Mouse (Mus musculus) layer of hippocampus, adult 9-11 months (tissue): ENCODE data around the gene Grasp.

ENCODE experiments used
- DNase-seq: peaks from one replicate; pipeline ENCODE4 v3.0.0; 2022

Grasp gene

GRCm38 (mm10) chr15:101224006-101224906, at the start of gene Grasp:
Gene Grasp (plus strand): TSS chr15:101224188.
- peak; percentile 93 for DNase-seq

GRCm38 (mm10) chr15:101174294-101175130, 49.5 kb upstream of the Grasp start:
- DNase-seq = no peak

GRCm38 (mm10) chr15:101175131-101175460, 48.9 kb upstream of the Grasp start:
- DNase-seq = no peak

DNA sequence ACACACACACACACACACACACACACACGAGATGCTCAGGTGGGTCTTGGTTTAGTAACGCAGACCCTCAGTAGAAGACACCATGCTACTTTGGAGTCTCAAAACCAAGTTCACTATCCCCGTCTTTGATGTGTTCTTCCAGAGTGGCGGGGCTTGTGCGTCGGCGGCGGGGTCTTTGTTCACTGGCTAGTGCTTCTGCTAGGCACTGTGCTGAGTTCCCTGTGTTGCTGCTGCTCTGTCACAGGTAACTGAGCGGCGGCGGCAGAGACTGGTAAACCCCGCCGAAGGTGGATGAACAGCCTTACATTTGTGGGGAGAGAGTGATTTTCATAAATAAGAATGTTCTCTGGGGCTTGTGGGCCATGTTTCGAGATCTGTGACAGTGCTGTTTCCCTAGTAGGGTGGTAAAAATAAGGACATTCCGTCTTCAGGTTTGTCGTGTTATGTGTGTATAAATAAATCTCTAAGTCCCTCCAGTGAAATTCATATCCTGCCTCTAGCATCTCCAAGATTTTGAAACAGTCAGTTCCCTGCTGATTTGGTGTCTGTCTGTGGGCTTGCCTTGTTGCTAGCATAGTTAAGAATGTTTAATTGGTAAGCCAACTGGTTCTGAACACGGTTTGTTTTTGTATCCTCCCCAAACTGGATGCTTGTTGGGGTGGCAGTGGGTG, 48.2 kb upstream of the Grasp start:
- DNase-seq = no peak

GRCm38 (mm10) chr15:101176284-101176680, 47.7 kb upstream of the Grasp start:
- DNase-seq = no peak

DNA sequence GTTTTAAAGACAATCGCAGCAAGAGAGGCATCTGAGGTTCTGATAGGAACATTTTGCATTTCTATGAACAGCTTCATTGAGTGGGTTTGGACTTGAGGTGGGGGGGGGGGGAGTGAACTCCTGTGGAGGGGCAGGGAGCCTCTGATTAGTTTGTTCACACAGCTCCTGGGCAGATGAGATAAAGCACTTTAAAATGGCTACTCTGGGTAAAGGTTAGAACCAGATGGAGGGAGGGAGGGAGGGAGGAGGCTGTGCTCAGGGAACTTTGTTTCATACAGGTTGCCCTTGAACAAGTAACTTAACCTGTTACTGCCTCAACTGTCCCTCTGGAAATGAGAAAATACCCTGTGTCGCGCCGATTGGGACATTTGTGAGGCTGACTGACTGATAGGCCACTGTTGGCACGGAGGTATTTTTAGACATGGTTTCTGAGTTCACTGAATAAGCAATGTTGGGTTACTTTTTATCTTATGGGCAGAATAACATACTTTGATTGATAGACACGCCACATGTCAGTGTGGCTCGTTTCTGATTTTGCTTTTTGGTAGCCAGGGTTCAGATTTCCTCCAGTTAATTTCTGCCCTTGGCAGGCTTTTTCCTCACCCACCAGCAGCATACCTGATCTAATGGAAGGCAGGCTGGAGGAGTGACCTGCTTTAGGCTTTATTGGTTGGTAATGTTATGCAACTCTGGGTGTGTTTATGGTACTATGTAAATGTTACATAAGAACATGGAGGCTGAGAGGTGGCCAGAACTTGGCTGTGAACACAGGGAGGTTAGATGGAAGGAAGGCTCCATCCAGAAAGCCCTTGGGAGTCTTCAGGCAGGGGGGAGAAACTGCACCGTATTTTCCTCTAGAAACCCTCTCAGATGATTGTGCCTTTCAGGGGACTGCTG, 46.9 kb upstream of the Grasp start:
- DNase-seq = no peak

- no peak for DNase-seq
These were observed 43.5 kb upstream of the Grasp start for GRCm38 (mm10) chr15:101180363-101181105.

GRCm38 (mm10) chr15:101181106-101181466, 42.9 kb upstream of the Grasp start:
- DNase-seq = no peak

DNA sequence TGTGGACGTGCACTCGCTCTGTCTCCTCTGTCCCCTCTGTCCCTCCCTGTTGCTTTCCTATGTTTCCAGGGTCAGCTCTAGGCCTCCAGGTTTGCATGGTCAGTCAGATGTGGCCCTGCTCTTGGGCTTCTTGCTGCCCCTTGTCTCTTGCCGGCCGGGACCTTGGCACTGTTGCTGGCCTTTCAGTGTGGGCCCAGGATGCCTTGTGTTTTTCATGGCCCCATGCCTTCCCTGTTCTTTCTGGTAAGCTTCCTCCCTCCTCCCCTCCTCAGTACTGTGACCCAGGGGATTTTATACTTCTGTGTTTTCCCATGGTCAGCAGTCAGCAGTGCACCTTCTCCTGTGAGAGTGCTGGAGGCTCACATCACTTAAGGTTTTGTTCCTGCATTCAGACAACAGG, 42.5 kb upstream of the Grasp start:
- no peak for DNase-seq

DNA sequence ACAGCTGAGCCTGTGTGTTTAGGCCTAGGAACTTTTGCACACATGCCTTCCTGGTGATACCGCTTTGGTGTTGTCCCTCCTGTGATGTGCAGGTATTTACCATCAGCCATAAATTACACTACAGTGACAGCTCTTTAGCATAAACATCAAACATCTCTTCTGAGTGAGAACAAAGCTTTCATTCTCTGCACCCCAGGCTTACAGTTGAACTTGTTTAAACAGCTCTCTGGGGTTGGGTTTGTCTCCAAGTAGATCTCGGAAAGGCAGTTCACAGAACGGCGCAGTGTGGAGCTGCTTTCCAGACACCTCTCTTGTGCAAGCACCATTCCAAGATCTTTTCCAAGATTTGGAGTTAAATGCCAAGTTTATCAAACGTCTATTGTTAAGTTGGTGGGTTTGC, 41.3 kb upstream of the Grasp start:
- no peak for DNase-seq

DNA sequence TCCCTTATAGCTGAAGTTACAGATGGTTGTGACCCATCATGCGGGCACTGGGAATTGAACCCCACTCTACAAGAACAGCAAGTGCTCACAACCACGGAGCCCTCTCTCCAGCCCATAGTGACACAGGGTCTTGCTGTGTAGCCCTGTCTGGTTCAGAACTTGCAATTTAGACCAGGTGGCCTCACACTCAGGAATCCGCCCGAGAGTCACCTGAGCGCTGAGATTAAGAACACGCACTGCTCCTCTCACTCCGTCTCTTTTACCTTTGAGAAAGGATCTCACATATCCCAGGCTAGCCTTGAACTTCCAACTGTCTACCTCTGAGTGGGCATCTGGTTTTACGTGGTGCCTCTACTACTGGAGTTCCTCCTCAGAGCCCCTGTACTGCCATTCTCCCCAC, 39.7 kb upstream of the Grasp start:
- no peak for DNase-seq

DNA sequence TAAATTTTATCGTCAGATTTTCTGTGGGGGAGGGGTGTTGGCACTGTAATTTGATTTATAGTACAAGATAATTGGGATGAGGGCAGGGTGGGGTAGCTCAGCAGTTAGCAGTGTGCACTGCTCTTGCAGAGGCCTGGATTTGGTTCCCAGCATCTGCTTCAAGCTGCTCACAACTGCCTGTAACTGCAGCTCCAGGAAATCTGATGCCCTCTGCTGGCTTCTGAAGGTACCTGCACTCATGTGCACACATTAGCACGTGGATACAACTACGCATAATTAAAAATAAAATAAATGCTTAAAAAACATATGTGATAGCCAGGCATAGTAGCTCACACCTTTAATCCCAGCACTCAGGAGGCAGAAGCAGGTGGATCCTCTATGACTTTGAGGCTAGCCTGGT, 38.4 kb upstream of the Grasp start:
- DNase-seq = no peak

DNA sequence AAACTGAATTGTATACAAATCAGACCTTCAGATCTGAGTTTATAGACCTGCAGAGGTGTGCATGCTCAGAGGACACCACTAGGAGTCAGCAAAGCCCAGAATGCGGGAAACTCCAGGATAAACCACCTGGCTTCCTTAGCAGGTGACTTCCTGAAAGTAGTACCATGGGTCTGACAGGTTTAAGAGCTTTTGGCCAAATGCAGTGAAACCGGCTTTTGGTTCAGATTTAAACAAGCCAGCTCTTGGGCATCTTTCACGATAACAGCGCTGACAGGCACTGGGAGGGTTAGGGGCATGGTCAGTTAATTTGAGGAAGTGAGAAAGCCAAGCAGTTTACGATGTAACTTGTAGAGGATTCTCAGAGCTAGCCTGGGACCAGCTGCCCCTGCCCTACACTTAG, 36.1 kb upstream of the Grasp start:
- DNase-seq = no peak

- no peak for DNase-seq
These were observed 33.8 kb upstream of the Grasp start for GRCm38 (mm10) chr15:101189981-101190761.

DNA sequence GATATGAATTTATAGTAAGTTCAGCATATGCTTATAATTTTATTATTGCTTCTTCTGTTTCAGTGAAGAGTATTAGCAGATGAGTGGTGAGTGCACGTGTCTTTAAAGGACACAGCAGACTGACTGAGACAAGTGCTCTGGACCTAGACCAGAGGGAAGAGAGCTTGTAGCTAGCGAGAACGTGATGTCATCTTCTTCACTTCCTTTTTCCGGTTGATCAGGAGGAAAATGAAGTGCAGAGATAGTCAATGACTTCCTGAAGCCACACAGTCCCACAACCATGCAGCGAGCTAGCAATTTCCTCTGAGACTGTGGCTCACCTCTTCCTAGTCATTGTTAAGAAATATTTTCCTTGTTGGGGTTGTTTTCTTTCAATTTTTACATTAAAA, 33.2 kb upstream of the Grasp start:
- DNase-seq = no peak

- peak; percentile 54 for DNase-seq
These were observed 32.3 kb upstream of the Grasp start for GRCm38 (mm10) chr15:101191459-101192259.

- DNase-seq = no peak
These were observed 31.7 kb upstream of the Grasp start for GRCm38 (mm10) chr15:101192260-101192640.

GRCm38 (mm10) chr15:101192651-101193050, 31.3 kb upstream of the Grasp start:
- no peak for DNase-seq

DNA sequence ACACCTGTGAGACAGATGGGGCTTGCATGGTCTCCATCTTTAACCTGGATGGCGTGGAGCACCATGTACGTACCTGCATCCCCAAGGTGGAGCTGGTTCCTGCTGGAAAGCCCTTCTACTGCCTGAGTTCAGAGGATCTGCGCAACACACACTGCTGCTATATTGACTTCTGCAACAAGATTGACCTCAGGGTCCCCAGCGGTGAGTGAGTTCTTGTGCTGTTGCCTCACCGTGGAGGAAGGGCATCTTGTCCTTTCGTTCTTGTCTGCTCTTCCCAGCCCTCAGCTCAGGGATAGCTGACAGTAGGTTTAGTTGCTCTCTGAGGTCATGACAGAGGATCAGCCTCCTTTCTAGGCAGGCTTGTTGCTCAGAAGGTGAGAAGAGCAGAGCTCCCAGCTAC, 30.0 kb upstream of the Grasp start:
- DNase-seq = no peak
